Mouse (Mus musculus): ENCODE data around the gene Lrrc20.

Lrrc20 gene

DNA sequence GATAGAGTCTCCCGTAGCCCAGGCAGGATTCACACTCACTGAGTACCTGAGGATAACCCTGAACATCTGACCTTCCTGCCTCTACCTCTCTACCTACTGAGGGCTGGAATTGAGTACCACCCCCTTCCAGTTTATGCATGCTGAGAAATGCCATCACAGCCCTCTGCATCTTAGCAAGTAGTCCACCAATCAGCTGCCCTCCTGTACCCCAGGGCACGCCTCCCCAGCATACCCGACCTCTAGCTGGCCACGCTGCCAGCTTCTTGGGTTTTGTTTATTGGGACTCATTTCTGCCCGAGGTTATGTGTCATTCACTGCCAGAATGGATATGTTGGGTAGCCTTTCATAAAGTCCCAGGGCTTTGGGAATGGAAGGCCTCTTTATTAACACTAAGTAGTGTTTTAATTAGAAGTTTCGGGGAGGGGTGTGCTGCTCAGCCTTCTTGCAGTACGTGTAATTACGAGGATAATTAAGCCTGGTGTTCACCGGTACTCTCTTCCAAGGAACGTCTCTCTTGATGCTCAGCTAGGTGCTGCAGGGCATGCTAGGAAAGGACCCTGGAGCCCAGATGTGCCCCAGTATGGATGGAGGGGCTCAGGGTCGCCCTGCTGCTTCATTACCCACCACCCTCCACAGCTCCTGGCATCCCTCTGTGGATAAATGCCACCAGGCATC lies 36.8 kb downstream of the Lrrc20 start:
- DNase-seq (ENCODE audit: low read depth, low spot score) = no peak

DNA sequence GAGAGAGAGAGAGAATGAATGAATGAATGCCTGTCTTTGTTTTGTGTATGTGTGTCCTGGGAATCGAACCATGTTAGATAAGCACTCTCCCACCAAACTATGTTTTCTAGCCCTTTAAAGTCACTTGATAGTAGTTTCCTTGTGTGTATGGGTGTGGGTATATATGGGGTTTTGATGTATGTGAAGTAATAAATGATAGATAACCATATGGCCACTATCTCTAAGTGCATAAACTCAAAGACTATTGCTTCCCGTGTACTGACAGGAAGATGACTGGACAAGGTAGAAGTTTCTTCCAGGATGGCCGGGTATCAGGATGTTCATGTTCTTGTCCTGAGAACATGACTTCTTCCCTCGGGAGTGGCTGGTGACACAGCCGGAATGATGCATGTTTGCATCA lies 41.3 kb downstream of the Lrrc20 start:
- DNase-seq (ENCODE audit: low read depth, low spot score) = no peak

DNA sequence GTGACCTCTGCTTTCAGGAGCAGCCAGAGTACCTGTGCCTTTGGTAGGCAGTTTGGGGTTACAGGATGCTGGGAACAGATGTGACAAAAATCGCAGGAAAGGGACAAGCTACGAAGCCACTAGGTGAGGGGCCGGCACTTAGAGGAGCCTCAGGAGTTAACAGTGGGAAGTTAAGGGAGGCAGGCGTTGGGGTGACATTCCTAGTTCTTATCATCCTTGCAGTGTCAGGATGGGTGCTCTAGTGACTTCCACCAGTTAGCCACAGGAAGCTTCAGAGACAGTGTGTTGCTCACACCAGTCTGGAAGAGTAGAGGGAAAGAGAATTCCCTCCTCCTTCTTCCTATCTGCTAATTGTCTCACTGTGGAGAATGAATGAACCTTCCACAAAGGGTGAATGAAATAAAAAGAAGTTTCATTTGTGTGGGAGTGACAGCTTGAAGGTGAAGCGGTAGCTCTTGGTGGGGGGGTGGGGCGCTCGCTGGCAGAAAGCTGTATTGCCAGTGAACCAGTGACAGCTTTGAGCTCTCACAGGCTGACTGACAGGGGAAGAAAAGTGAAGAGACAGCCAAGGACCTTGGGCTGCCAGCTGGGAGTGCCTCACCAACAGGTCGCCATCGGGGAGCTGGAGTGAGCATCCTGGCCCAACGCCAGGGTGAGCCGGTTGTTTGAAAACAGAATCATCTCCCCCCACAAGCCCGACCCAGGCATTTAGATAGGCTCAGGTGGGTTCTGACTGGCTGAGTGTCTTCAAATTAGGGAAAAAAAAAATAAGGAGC lies 41.9 kb downstream of the Lrrc20 start:
- DNase-seq (ENCODE audit: low read depth, low spot score) = no peak

DNA sequence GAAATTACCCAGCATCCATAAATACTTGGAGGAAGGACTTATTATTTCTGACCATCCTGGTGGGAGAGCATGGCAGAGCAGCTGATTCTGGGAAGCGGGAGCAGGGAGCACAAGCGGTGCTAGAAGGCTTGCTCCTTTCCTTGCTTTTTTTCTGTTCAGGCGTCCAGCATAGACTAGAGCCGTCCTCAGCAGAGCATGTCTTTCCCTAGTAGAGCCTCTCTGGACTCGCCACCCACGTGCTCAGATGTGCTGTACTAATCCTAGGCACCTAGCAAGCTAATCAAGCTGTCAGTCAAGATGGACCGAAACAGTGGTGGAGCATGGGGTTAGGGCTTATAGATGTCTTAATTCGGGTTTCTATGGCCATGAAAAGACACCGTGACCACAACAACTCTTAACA lies 42.7 kb downstream of the Lrrc20 start:
- no peak for DNase-seq (ENCODE audit: low read depth, low spot score)

DNA sequence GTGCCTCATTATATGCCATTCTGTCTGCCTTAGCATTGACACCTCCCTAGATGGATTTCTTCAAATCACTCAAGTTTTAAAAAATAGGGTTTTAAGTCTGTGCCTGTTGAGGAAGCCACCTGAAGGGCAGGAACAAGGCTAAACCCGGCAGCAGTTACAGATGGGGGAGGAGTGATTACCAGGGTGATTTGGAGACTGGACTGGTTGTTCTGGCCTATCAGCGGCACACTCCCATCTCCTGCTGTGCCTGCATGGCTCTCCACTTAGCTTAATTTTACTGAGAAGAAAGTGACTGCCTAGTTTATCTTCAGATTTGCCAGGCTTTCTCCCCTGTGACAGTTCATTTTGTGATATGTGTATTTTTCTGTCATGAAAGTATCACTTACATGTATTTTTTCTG lies 43.9 kb downstream of the Lrrc20 start:
- no peak for DNase-seq (ENCODE audit: low read depth, low spot score)

DNA sequence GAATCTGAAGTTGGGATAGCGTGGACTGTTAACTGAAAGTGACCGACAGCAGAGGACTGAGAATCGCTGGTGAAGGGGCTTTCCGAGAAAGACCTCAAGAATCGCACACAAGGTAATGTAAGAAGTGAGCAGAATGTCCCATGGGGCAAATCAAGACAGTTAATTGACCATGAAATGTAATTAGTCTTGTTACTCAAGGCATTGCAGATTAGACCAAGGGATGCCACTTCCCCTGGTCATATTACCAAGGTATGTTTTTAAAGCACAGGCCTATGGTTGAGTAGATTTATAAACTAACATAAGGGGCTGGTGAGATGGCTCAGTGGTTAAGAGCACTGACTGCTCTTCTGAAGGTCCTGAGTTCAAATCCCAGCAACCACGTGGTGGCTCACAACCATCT lies 45.1 kb downstream of the Lrrc20 start:
- DNase-seq (ENCODE audit: low read depth, low spot score) = no peak

DNA sequence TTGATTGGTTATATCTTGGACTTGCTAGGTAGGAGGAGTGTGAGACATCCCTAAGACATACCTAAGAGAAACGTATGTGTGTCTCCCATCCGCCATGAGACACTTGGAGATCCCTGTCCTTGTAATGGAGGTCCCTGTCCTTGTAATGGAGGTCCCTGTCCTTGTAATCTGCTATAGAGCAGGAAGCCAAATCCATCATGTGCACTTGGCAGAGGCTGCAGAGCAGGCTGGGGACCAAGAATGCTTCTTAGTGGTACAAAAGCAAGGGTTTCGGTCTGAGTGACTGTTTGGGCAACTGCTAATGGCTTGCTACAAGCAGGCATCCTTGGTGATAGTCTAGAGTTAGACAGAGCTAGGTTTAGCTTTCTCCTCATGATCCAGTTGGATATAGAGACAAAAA lies 55.3 kb downstream of the Lrrc20 start:
- no peak for DNase-seq (ENCODE audit: low read depth, low spot score)

DNA sequence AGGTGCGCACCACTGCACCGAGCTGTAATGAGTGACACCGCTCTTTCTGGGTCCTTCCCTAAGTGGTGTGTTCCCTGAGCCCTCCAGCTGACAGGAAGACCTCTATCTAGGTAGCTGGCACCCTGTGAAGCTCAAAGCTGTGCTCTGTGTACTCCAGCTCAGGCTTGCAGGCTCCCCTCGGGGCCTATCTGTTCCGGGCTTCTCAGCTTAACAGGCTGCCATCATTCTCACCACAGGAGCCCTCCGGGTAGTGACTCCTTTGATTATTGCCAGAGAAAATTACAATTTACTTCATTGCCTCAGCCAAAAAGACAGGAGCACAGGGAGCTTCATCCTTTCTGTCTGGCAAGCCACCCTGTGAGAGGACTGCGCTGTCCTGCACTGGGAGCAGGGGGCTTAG lies 57.7 kb downstream of the Lrrc20 start:
- no peak for DNase-seq (ENCODE audit: low read depth, low spot score)

DNA sequence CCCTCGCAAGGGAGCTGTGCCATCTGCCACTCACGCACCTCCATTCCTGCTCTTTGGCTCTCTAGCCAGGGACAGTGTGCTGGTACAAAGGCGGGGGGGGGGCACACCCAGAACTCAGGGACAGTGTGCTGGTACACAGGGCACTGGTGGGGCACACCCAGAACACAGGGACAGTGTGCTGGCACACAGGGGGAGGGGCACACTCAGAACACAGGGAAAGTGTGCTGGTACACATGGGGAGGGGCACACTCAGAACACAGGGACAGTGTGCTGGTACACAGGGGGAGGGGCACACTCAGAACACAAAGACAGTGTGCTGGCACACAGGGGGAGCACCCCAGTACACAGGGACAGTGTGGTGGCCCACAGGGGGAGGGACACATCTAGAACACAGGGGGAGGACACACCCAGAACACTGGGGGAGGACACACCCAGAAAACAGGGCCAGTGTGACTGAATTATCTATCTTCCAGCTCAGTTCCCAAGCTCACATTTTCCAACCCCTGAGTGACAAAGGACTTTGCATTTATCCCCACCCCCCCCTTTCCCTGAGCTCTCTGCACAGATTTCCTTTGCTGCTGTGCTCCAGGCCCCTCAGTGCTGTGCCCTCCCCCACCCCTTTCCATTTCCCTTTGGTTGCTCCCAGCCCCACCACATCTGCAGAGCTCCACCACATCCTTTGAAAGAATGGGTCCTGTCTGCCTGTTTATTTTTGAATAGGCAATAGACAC lies 58.9 kb downstream of the Lrrc20 start:
- DNase-seq (ENCODE audit: low read depth, low spot score) = peak; percentile 30

DNA sequence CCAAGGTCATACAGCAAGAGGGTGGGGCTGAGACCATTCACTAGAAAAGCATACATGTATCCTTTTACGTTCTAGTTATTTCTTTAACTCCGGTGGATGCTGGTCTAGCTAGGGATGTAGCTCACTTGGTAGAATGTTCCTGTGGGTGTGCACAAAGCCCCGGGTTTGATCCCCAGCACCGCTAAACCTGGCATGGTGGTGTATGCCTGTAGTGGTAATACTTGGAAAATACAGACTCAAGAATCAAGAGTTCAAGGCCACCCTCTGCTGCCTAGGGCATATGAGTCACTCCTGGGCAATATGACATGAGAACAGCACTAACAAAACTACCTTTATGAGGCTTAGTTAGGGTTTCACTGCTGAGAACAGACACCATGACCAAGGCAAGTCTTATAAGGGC lies 59.8 kb downstream of the Lrrc20 start:
- DNase-seq (ENCODE audit: low read depth, low spot score) = no peak

DNA sequence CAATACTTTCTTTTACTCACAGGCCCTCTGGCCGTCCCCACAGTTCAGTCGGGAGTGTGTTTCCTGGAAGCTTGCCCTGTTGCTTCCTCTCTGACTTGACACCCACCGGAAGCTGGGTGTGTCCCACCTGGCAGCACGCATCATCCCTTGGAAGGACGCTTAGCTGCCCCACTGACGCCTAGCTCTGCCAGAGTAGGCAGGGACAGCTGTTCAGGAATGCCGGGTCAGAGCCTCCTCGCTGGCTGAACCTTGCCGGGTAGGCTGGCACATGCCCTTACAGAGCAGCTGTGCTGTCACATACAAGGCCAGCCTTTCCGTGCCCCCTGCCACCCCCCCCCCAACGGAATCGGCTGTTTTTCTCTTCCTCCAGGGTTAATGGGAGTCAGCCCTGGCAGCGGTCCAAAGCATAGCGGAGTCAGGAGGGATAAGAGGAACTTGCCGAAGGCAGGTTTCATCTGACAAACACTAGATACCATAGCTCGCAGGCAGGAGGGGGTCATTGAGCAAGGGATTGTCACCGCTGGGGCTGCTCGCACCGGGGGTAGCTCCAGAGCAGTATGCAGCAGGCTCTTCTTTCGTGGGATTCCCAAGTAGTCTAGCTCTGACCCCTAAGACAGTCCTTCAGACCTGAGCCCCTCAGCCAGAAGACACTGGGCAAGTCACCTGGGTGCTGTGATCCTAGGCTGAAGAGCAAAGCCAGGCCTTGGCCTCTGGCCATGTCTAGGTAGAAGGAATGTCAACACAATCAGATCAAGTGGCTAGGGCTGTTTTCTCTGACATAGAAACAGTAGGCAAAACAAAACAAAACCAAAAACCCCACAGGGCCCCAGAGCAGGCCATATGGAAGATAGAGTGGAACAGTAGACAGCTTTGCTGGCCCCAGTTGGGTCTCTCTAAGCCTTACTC lies 60.8 kb downstream of the Lrrc20 start:
- DNase-seq (ENCODE audit: low read depth, low spot score) = peak; percentile 32

DNA sequence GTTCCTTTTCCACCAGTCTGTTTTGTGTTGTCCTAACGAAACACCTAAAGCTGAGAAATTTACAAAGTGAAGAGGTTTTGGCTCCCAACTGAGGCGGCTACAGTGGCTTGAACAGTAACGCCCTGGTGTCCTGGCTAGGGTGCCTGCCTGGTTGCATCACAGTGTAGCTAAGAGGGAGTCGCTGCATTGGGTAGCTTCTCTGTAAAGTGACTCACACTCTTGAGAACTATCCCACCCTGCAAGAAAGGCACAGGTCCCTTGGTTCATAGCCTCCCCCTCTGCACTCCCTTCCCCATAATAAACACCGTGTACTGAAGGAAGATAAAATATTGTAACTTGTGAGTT lies 61.4 kb downstream of the Lrrc20 start:
- no peak for DNase-seq (ENCODE audit: low read depth, low spot score)

DNA sequence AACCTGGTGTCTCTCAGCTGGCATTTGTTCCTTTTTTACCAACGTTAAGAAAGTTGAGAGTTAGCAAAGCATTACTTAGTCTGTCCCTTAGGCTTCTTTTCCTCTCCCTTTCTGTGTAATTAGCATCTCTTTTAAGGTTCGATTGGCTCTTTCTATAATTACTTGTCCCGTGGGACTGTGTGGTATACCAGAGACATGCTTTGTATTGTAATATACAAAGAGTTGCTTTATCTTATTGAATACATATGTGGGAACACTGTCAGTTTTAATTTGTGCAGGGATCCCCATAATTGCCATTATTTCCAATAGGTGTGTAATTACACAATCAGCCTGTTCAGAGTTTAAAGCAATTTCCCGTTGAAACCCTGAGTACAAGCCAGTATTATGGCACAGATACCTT lies 62.8 kb downstream of the Lrrc20 start:
- DNase-seq (ENCODE audit: low read depth, low spot score) = no peak

DNA sequence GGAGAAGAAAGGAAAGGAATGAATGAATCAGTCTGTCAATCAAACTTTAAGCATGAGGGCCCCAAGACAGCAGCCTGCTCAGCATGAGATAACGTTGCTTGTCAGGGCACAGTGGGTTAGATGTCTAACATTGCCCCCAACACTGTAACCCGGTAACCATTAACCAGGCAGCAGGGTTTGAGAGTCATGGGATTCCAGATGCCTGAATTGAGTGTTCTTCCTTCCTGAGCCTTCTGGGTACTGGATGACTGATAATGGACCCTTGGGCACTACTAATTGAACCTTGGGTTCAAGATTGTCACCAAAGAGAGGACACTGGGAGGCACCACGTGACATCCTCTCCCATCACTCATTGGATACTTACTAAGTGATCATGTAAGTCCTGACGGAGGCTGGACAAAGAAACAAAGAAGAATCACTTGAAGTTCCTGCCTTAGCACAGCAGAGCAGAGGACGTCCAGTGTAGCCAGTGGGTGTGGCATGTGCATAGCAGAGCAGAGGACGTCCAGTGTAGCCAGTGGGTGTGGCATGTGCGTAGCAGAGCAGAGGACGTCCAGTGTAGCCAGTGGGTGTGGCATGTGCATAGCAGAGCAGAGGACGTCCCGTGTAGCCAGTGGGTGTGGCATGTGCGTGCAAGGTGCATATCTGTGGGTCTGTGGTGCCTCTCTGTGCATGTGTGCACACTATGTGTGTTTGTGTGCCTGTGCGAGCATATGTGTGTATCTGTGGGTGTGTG lies 68.7 kb downstream of the Lrrc20 start:
- DNase-seq (ENCODE audit: low read depth, low spot score) = no peak

DNA sequence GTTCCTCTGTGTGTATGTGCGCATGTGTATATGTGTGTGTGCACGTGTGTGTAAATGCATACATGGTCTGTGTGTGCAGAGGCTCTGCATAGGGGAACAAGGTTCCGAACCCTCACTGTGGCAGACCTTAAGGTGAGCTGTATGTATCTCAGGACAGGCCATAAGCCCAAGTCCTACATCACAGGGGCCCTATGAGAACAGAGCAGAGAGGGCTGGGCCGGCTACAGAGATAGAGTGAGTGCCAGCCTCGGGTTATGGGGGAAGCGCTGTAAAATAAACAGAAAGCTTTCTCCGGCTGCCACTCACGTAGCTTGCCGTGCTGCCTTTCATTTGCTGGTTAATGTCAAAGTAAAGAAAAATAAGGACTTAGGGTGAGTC lies 69.3 kb downstream of the Lrrc20 start:
- no peak for DNase-seq (ENCODE audit: low read depth, low spot score)

DNA sequence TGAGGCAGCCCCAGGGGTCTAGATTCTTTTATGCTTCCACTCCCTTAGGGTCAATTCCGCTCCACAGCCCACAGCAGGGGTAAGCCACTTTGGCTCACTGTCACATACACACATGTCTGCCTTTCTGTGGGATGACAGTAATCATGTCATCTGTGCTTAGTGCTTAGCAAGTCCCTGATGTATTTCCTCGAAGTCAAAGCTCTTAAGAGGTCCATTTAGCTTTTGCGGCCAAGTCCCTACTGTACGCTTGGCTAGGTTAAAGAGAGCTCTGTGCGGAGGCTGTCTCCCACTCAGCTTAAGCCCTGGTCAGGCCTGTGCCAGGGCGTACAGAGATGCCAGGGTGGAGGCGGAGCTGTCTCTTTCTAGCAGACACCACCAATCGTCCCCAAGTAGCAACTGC lies 74.5 kb downstream of the Lrrc20 start:
- no peak for DNase-seq (ENCODE audit: low read depth, low spot score)

DNA sequence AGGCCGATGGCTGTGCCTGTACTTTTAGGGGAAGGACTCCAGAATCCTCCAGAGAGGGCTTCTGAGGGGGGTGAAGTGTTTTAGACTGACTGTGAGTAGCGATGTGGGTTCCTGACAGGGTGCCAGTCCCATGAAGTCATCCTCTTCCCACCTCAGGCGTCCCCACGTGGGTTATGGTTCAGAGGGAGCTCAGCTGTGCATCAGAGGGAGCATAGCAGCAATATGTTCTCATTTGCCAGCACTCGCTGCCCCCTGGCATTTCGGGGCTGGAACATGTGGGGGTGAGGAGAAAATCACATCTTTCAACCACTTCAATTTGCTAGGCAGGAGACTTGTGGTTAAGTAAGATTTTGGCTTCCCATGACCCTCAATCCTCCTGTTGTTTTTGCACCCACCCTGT lies 79.6 kb downstream of the Lrrc20 start:
- DNase-seq (ENCODE audit: low read depth, low spot score) = no peak

DNA sequence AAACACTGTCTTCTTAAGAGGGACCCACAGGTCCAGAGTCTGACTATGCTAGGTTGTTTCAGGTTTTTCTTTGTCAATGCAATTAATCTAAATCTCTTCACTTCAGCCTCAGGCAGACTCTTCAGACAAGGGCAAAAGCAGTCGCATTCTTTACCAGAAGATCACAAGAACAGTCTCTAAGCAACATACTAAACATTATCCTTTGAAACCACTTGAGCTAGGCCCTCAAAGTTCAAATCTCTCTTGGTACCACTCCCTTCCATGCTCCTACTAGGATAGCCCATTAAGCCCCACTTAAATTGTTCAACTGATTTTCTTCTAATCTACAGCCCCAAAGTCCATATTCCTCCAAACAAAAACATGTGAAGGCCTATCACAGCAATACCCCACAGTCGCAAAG lies 83.0 kb downstream of the Lrrc20 start:
- no peak for DNase-seq (ENCODE audit: low read depth, low spot score)

DNA sequence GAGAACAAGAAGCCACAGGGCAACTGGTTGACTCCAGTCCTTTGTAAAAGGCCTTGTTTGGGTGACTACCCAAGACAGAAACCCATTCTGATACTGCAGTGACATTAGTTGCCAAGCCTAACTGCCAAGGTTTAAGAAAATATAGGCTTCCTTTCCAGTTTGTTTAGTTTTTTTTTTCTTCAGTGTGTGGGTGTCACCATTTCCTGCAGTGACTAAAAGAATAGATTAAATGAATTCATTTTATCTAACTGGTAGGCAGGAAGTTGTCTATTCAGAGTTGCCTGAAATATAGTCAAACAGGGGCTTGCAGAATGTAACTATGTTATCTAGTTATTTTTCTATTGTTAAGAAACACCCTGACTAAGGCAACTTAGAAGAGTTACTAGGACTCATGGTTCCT lies 83.9 kb downstream of the Lrrc20 start:
- no peak for DNase-seq (ENCODE audit: low read depth, low spot score)

DNA sequence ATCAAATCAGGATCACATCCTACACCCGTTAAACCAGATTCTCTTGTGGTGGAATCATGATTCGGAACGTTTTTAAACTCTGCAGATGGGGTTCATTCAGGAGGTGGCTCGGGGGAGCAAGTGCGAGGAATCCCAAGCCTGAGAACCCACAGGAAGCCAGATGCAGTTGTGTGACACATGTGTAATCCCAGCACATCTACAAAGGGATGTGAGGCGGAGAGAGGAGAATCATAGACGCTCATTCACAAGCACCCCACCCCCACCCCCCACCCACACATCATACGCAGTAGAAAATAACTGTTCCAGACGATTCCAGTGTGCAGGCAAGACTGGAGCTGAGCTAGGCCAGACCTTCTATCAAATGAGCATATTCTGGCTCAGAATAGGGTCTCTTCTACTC lies 87.9 kb downstream of the Lrrc20 start:
- DNase-seq (ENCODE audit: low read depth, low spot score) = no peak

DNA sequence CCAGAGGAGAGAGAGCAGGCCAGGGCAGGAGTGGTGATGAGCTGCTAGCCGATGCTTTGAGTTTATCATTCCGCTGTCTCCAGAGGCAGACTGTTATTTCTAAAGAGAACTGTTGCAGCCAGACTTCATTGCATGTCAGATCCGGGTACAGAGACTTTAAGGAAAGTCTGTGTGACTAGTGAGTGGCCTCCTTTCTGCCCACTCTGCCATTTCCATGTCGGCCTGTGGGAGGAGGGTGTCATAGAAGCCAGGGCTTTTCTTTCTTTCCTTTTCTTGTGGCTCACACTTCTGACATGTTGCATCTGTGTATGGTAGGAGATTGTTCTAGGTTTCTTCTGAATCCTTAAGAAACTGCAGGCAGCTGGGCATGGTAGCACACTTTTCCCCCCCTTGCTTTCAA lies 88.8 kb downstream of the Lrrc20 start:
- DNase-seq (ENCODE audit: low read depth, low spot score) = no peak

Measured in embryo, embryonic 11.5 days (tissue).